Mouse (Mus musculus): Measurements from ENCODE around the gene Pigx. TPM values are rescaled to one million over a fixed set of nuclear protein-coding genes. Genes with fewer than 3 reads are reported as not detected.
A peak's percentile ranks its signal among the peaks of the same experiment; 100 is the strongest.
"Not testable (repeated sequence)": the region's sequence is repeated elsewhere in the genome, so short reads cannot be mapped to it uniquely, and the experiment has no call there.

The Pigx gene
- polyA plus RNA-seq, 1 experiment from 2014 or later, result 127 TPM

GRCm38 (mm10) chr16:32107342-32108045 is 8.0 kb upstream of the Pigx start:
- Histone ChIP-seq H3K4me1 (no peaks in the 10 kb centered on the region), H3K36me3 (peaks cover 63% of the 10 kb centered on the region), H3K9me3 (replicated peaks) (no peaks in the 10 kb centered on the region), H3K9ac (no peak overlapping the region), H3K4me3 (replicated peaks) (no peak overlapping the region), H3K27me3 (no peaks in the 10 kb centered on the region), H3K27ac (no peak overlapping the region), H3K4me2 (no peak overlapping the region)
- no peak for ATAC-seq (replicated peaks; ENCODE audit: low FRiP score)
- WGBS, result 90% methylated on average over 12 of the region's 12 CpGs

GRCm38 (mm10) chr16:32105698-32106097 is 6.2 kb upstream of the Pigx start:
- no peaks in the 10 kb centered on the region for H3K9me3 ChIP-seq (replicated peaks)
- no peak overlapping the region for H3K27ac ChIP-seq
- H3K4me1 ChIP-seq, result no peaks in the 10 kb centered on the region
- no peaks in the 10 kb centered on the region for H3K27me3 ChIP-seq
- H3K36me3 ChIP-seq, result peaks cover 69% of the 10 kb centered on the region
- H3K9ac ChIP-seq, result no peak overlapping the region
- no peak overlapping the region for H3K4me2 ChIP-seq
- ATAC-seq (replicated peaks; ENCODE audit: low FRiP score), result no peak
- H3K4me3 ChIP-seq (replicated peaks), result no peak overlapping the region
- 96% methylated on average over 1 of the region's 1 CpGs for WGBS

- WGBS, result 92% methylated on average over 13 of the region's 13 CpGs
- Histone ChIP-seq H3K4me3 (replicated peaks) (no peak overlapping the region), H3K9ac (no peak overlapping the region), H3K9me3 (replicated peaks) (no peaks in the 10 kb centered on the region), H3K4me1 (peaks cover 20% of the 10 kb centered on the region), H3K27me3 (no peaks in the 10 kb centered on the region), H3K4me2 (no peak overlapping the region), H3K36me3 (peaks cover 45% of the 10 kb centered on the region), H3K27ac (no peak overlapping the region)
- no peak for ATAC-seq (replicated peaks; ENCODE audit: low FRiP score)
These were observed 2.8 kb upstream of the Pigx start for GRCm38 (mm10) chr16:32102295-32102694.

GRCm38 (mm10) chr16:32098897-32099637 is 473 bp downstream of the Pigx start:
- no peaks in the 10 kb centered on the region for H3K27me3 ChIP-seq
- H3K9me3 ChIP-seq (replicated peaks), result no peaks in the 10 kb centered on the region
- peak overlapping the region; percentile 98 for H3K4me3 ChIP-seq (replicated peaks)
- WGBS, result under 1% methylated on average over 39 of the region's 39 CpGs
- H3K9ac ChIP-seq, result peak overlapping the region; percentile 88
- peak overlapping the region; percentile 96 for H3K27ac ChIP-seq
- H3K36me3 ChIP-seq, result peaks cover 38% of the 10 kb centered on the region
- H3K4me2 ChIP-seq, result peak overlapping the region; percentile 81
- peak; percentile 75 for ATAC-seq (replicated peaks; ENCODE audit: low FRiP score)
- H3K4me1 ChIP-seq, result peaks cover 20% of the 10 kb centered on the region

DNA sequence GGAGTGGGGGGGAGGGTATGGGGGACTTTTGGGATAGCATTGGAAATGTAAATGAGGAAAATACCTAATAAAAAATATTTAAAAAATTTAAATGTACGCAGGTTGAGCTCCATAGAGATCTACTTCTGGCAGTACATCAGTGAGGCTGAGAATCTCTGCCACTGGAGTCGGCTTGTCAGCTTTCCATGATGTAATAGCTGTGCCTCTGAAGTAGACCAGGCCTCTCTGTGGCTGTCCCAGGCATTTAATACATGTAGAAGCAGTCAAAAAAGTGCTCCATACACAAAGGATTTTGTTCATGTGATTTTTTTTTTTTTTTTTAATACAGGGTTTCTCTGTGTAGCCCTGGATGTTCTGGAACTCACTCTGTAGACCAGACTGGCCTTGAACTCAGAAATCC is 1.8 kb downstream of the Pigx start:
- not testable (repeated sequence) for H3K27me3 ChIP-seq; H3K4me2 ChIP-seq; ATAC-seq (replicated peaks; ENCODE audit: low FRiP score); H3K4me3 ChIP-seq (replicated peaks); H3K27ac ChIP-seq; H3K9ac ChIP-seq; H3K9me3 ChIP-seq (replicated peaks)
- peaks cover 27% of the 10 kb centered on the region for H3K36me3 ChIP-seq
- 93% methylated on average over 2 of the region's 2 CpGs for WGBS
- H3K4me1 ChIP-seq, result peaks cover 24% of the 10 kb centered on the region

- Histone ChIP-seq H3K27ac (0 out of 2 replicates have a peak overlapping the region, but pooled peaks have one; percentile 13), H3K36me3 (peaks cover 72% of the 10 kb centered on the region)
- ATAC-seq (replicated peaks; ENCODE audit: low FRiP score), result no peak
These were observed 8.1 kb downstream of the Pigx start for GRCm38 (mm10) chr16:32091466-32091865.

GRCm38 (mm10) chr16:32087629-32088443 is 11.7 kb downstream of the Pigx start:
- peak overlapping the region; percentile 87 for H3K27ac ChIP-seq
- H3K9ac ChIP-seq, result no peak overlapping the region
- no peaks in the 10 kb centered on the region for H3K9me3 ChIP-seq (replicated peaks)
- H3K4me3 ChIP-seq (replicated peaks), result no peak overlapping the region
- 61% methylated on average over 17 of the region's 17 CpGs for WGBS
- H3K36me3 ChIP-seq, result peaks cover 83% of the 10 kb centered on the region
- H3K4me1 ChIP-seq, result peaks cover 6% of the 10 kb centered on the region; the same call in 1 of the 2 replicates
- peak; percentile 58; the same call in 1 of the 2 replicates for ATAC-seq (replicated peaks; ENCODE audit: low FRiP score)
- H3K4me2 ChIP-seq, result no peak overlapping the region
- no peaks in the 10 kb centered on the region for H3K27me3 ChIP-seq

More at GRCm38 (mm10) chr16:32091466-32091865, 8.1 kb downstream of the Pigx start:
- Histone ChIP-seq H3K27me3 (no peaks in the 10 kb centered on the region), H3K4me1 (peaks cover 10% of the 10 kb centered on the region; the same call in 1 of the 2 replicates), H3K9me3 (replicated peaks) (no peaks in the 10 kb centered on the region), H3K4me2 (no peak overlapping the region), H3K4me3 (replicated peaks) (no peak overlapping the region), H3K9ac (no peak overlapping the region)
- WGBS, result 94% methylated on average over 7 of the region's 7 CpGs

GRCm38 (mm10) chr16:32078991-32079511 is 20.5 kb downstream of the Pigx start, which contains the start of gene Pak2:
Pak2 (minus strand) TSS chr16:32079342.
- peak within 1 kb of the TSS; percentile 69 for H3K4me2 ChIP-seq
- H3K27ac ChIP-seq, result peak within 1 kb of the TSS; percentile 98
- under 1% methylated on average over 56 of the region's 60 CpGs for WGBS
- peak; percentile 96 for ATAC-seq (replicated peaks; ENCODE audit: low FRiP score)
- H3K4me1 ChIP-seq, result peaks cover 29% of the 10 kb centered on the region
- H3K27me3 ChIP-seq, result no peaks in the 10 kb centered on the region
- no peaks in the 10 kb centered on the region for H3K9me3 ChIP-seq (replicated peaks)
- H3K36me3 ChIP-seq, result peaks cover 13% of the 10 kb centered on the region
- peak within 1 kb of the TSS; percentile 99 for H3K4me3 ChIP-seq (replicated peaks)
- H3K9ac ChIP-seq, result peak within 1 kb of the TSS; percentile 99

DNA sequence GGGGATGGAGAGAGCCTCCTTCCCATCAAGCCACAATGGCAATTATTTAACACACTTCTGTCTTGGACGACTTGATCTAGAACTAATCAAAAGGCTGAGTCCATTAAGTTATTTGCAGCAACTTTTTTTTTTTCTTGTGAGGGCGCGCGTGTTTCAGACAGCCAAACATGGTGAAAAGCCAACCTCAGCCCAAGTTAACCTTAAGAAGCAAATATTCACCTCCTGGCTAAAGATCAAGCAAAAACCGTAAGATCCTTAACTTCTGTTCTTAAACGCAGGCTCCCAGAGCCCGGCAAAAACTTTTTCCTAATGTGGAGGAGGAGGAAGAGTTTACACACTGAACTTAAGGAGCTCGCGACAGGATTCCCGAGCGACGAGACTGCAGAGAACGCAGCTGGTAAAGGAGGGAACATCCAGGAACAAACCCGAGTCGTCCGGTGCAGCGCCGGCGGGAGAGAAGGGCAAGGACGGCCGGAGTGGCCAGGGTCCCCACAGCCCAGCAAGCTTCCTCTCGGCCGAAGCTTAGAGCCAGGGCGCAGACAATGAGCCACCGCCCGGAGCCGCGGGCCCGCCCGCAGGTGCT is 21.0 kb downstream of the Pigx start:
- H3K4me2 ChIP-seq, result peak overlapping the region; percentile 69
- no peak for ATAC-seq (replicated peaks; ENCODE audit: low FRiP score)
- H3K9ac ChIP-seq, result peak overlapping the region; percentile 99
- peaks cover 10% of the 10 kb centered on the region for H3K36me3 ChIP-seq
- no peaks in the 10 kb centered on the region for H3K27me3 ChIP-seq
- under 1% methylated on average over 30 of the region's 30 CpGs for WGBS
- no peaks in the 10 kb centered on the region for H3K9me3 ChIP-seq (replicated peaks)
- H3K4me1 ChIP-seq, result peaks cover 29% of the 10 kb centered on the region
- H3K4me3 ChIP-seq (replicated peaks), result peak overlapping the region; percentile 99
- peak overlapping the region; percentile 98 for H3K27ac ChIP-seq

DNA sequence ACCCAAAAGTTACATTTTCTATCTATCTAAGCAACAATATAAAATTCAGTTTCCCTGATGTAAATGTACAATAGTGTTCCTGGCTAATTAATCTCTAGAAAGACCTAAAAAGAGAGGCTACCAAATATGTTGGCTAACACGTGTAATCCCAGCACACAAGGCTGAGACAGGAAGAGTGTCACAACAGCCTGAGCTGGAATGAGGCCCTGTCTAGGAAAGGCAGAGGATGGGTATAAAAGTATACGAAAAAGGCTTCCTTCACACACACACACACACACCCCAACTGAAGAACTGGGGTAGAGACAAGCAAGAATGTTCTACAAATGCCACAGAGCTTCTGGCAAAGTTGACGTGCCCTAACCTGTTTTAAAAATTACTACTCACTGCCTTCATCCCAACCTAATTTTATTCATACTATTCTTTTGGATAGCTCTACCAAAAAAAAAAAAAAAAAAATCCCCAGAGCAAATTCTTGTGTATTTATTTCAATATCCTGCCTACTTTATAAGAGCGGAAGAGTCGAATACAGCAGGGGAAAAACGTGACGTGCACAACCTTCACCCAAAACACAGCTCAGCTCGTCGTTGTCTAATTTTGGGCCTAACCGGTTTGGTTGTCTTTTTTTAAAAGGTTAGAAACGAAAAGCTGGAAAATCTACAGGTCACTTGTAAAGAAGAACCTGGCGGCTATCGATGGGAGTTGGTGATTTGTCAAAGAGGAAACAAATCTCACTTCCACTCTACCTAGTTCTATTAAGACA is 21.7 kb downstream of the Pigx start:
- Histone ChIP-seq H3K27ac (peak overlapping the region; percentile 98), H3K27me3 (no peaks in the 10 kb centered on the region), H3K9ac (peak overlapping the region; percentile 99), H3K4me3 (replicated peaks) (peak overlapping the region; percentile 99), H3K36me3 (peaks cover 7% of the 10 kb centered on the region; the same call in 1 of the 2 replicates), H3K4me1 (peaks cover 29% of the 10 kb centered on the region), H3K9me3 (replicated peaks) (no peaks in the 10 kb centered on the region), H3K4me2 (peak overlapping the region; percentile 69)
- ATAC-seq (replicated peaks; ENCODE audit: low FRiP score), result no peak
- 6% methylated on average over 13 of the region's 13 CpGs for WGBS

- no peaks in the 10 kb centered on the region for H3K9me3 ChIP-seq (replicated peaks)
- WGBS, result 55% methylated on average over 3 of the region's 3 CpGs
These were observed 23.1 kb downstream of the Pigx start for GRCm38 (mm10) chr16:32076406-32076805.

More at GRCm38 (mm10) chr16:32076406-32076805, 23.1 kb downstream of the Pigx start:
- Histone ChIP-seq H3K36me3 (no peaks in the 10 kb centered on the region), H3K4me1 (peaks cover 37% of the 10 kb centered on the region), H3K4me3 (replicated peaks) (no peak overlapping the region), H3K27ac (no peak overlapping the region), H3K4me2 (peak overlapping the region; percentile 14), H3K9ac (no peak overlapping the region), H3K27me3 (no peaks in the 10 kb centered on the region)
- ATAC-seq (replicated peaks; ENCODE audit: low FRiP score), result no peak
